Mouse (Mus musculus): Measurements from ENCODE around the gene Cntnap5b. TPM values are rescaled to one million over a fixed set of nuclear protein-coding genes. Genes with fewer than 3 reads are reported as not detected.

Cntnap5b gene
- total and polyA plus RNA-seq, 3 experiments, result not detected

DNA sequence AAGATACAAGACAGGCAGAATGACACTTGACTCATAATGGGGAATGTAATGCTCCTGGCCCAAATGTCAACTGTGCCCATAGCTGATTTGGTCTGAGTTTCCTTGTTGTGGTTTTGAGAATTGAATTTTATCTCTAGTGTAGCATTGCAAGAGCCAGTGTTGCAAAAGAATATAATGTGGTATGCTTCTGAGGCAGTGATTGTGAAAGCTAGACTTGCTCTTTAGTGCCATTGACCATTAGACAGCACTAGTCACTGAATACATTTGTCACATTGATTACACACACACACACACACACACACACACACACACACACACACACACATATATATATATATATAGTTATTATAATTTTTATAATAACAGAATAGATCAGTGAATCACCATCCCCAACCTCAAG, 328.0 kb downstream of the Cntnap5b start:
- Histone ChIP-seq H3K4me1 (ENCODE audit: control insufficient read depth in 1 of 2, insufficient read depth in 2 of 2) (no peaks in the 10 kb centered on the region), H3K27me3 (replicated peaks) (no peaks in the 10 kb centered on the region), H3K27ac (ENCODE audit: insufficient read depth, low read depth) (no peak overlapping the region), H3K9me3 (replicated peaks; ENCODE audit: low read length) (peaks cover 8% of the 10 kb centered on the region), H3K79me2 (replicated peaks; ENCODE audit: control insufficient read depth, extremely low read depth, insufficient read depth, poor library complexity, severe bottlenecking) (no peaks in the 10 kb centered on the region), H3K4me3 (replicated peaks in 1 of 3; ENCODE audit: low read depth in 2 of 3, low read length in 2 of 3, poor library complexity in 1 of 3) (no peak overlapping the region), H3K36me3 (replicated peaks in 1 of 2; ENCODE audit: control insufficient read depth in 1 of 2, insufficient read depth in 1 of 2, low read length in 1 of 2) (no peaks in the 10 kb centered on the region), H3K9ac (ENCODE audit: insufficient read depth, low read depth) (no peak overlapping the region), H3K4me2 (ENCODE audit: insufficient read depth, low read depth, poor library complexity, severe bottlenecking) (no peak overlapping the region)
- in situ Hi-C loops (cut with MboI; ENCODE audit: low pct_ligation_motif_present, low pct_unique_long_range_greater_than_20kb, low sequenced_read_pairs), result no loop called here
- no peak for TF ChIP-seq ZKSCAN1 (IDR thresholded peaks at IDR 0.05; ENCODE audit: borderline replicate concordance, low read depth, low read length)
- TF ChIP-seq ZNF384 (IDR thresholded peaks at IDR 0.05; ENCODE audit: low read depth, low read length), result no peak
- TF ChIP-seq IRF4 (IDR thresholded peaks at IDR 0.05; ENCODE audit: low read depth, low read length), result no peak
- no peak for TF ChIP-seq MAX (IDR thresholded peaks at IDR 0.05; ENCODE audit: low read length)
- TF ChIP-seq TBP (conservative IDR thresholded peaks at IDR 0.05; ENCODE audit: low read depth, low read length), result no peak
- TF ChIP-seq EP300 (IDR thresholded peaks at IDR 0.05; ENCODE audit: low read length), result no peak
- TF ChIP-seq ZMIZ1 (IDR thresholded peaks at IDR 0.05; ENCODE audit: low read depth, low read length), result no peak
- no peak for TF ChIP-seq MAFK (IDR thresholded peaks at IDR 0.05; ENCODE audit: insufficient replicate concordance, low read length)
- TF ChIP-seq CHD2 (IDR thresholded peaks at IDR 0.05; ENCODE audit: low read length), result no peak
- no peak for TF ChIP-seq RCOR1 (conservative IDR thresholded peaks at IDR 0.05; ENCODE audit: low read depth, low read length)
- TF ChIP-seq POLR2A (IDR thresholded peaks at IDR 0.05; ENCODE audit: low read depth, low read length), result no peak
- TF ChIP-seq ELF1 (IDR thresholded peaks at IDR 0.05; ENCODE audit: low read depth, low read length), result no peak
- TF ChIP-seq MAZ (IDR thresholded peaks at IDR 0.05; ENCODE audit: low read depth, low read length), result no peak
- no peak for TF ChIP-seq GABPA (IDR thresholded peaks at IDR 0.05; ENCODE audit: insufficient replicate concordance, low read depth, low read length)
- TF ChIP-seq UBTF (IDR thresholded peaks at IDR 0.05; ENCODE audit: low read depth, low read length), result no peak
- no peak for TF ChIP-seq MXI1 (IDR thresholded peaks at IDR 0.05; ENCODE audit: low read depth, low read length)
- dilution Hi-C loops (cut with MboI; ENCODE audit: extremely low pct_ligation_motif_present, extremely low pct_unique_long_range_greater_than_20kb, low sequenced_read_pairs), result no loop called here
- no peak for DNase-seq (ENCODE audit: extremely low read depth)

- Histone ChIP-seq H3K4me2 (ENCODE audit: insufficient read depth, low read depth, poor library complexity, severe bottlenecking) (no peak overlapping the region), H3K4me3 (replicated peaks in 1 of 3; ENCODE audit: low read depth in 2 of 3, low read length in 2 of 3, poor library complexity in 1 of 3) (no peak overlapping the region), H3K36me3 (replicated peaks in 1 of 2; ENCODE audit: control insufficient read depth in 1 of 2, insufficient read depth in 1 of 2, low read length in 1 of 2) (no peaks in the 10 kb centered on the region), H3K79me2 (replicated peaks; ENCODE audit: control insufficient read depth, extremely low read depth, insufficient read depth, poor library complexity, severe bottlenecking) (no peaks in the 10 kb centered on the region), H3K27me3 (replicated peaks) (no peaks in the 10 kb centered on the region), H3K9ac (ENCODE audit: insufficient read depth, low read depth) (no peak overlapping the region), H3K4me1 (ENCODE audit: control insufficient read depth in 1 of 2, insufficient read depth in 2 of 2) (no peaks in the 10 kb centered on the region), H3K27ac (ENCODE audit: insufficient read depth, low read depth) (no peak overlapping the region), H3K9me3 (replicated peaks; ENCODE audit: low read length) (peaks cover 8% of the 10 kb centered on the region)
- no peak for DNase-seq (ENCODE audit: extremely low read depth)
- no peak for TF ChIP-seq TCF12 (IDR thresholded peaks at IDR 0.05; ENCODE audit: low read depth, low read length)
- no peak for TF ChIP-seq ELF1 (IDR thresholded peaks at IDR 0.05; ENCODE audit: low read depth, low read length)
- no peak for TF ChIP-seq UBTF (IDR thresholded peaks at IDR 0.05; ENCODE audit: low read depth, low read length)
- no peak for TF ChIP-seq BHLHE40 (IDR thresholded peaks at IDR 0.05; ENCODE audit: low read depth, low read length)
- TF ChIP-seq PAX5 (IDR thresholded peaks at IDR 0.05; ENCODE audit: low read length), result no peak
- dilution Hi-C loops (cut with MboI; ENCODE audit: extremely low pct_ligation_motif_present, extremely low pct_unique_long_range_greater_than_20kb, low sequenced_read_pairs) (no loop called here), in situ Hi-C loops (cut with MboI; ENCODE audit: low pct_ligation_motif_present, low pct_unique_long_range_greater_than_20kb, low sequenced_read_pairs) (no loop called here)
Measured at GRCm38 (mm10) chr1:100101017-100101416, 328.5 kb downstream of the Cntnap5b start.
